Mouse (Mus musculus) intestine, embryonic 14.5 days (tissue): ENCODE results near the gene Gad1. TPM values are rescaled to one million over a fixed set of nuclear protein-coding genes. Genes with fewer than 3 reads are reported as not detected.
A peak's percentile ranks its signal among the peaks of the same experiment; 100 is the strongest.

ENCODE experiments used
- ATAC-seq: fragments of 200-750 bp; cut with Nextera tagmentation; replicated peaks from 2 replicates; pipeline ENCODE4 v1.8.0; 2017; ENCODE audit warnings: low read depth, moderate number of reproducible peaks, moderate TSS enrichment, moderate library complexity; ENCODE audit not compliant: low FRiP score, low TSS enrichment
- DNase-seq: peaks from one replicate; pipeline ENCODE4 v3.0.0-alpha.2; 2018; ENCODE audit warnings: low spot score
- H3K27ac ChIP-seq: fragments of 300-500 bp; sonication (generic); 2 replicates; pipeline ENCODE4 v1.5.1; 2014; ENCODE audit warnings: low read depth, mild to moderate bottlenecking, control low read depth
- H3K27me3 ChIP-seq: fragments of 300-500 bp; sonication (generic); replicated peaks from 2 replicates; pipeline ENCODE4 v1.6.1; 2014; ENCODE audit warnings: low read length, control low read depth; ENCODE audit not compliant: control insufficient read depth, insufficient read depth
- H3K36me3 ChIP-seq: fragments of 300-500 bp; sonication (generic); 2 replicates; pipeline ENCODE4 v1.6.1; 2014; ENCODE audit warnings: low read length, control low read depth; ENCODE audit not compliant: control insufficient read depth, insufficient read depth
- H3K4me1 ChIP-seq: fragments of 300-500 bp; sonication (generic); replicated peaks from 2 replicates; pipeline ENCODE4 v1.6.1; 2014; ENCODE audit warnings: low read length, control low read depth, mixed read lengths; ENCODE audit not compliant: control insufficient read depth, insufficient read depth
- H3K4me2 ChIP-seq: fragments of 300-500 bp; sonication (generic); 2 replicates; pipeline ENCODE4 v1.6.1; 2014; ENCODE audit warnings: low read length
- H3K4me3 ChIP-seq: fragments of 300-500 bp; sonication (generic); 2 replicates; pipeline ENCODE4 v1.5.1; 2014; ENCODE audit warnings: low read depth, low read length, control low read depth, mixed read lengths
- H3K9ac ChIP-seq: fragments of 300-500 bp; sonication (generic); 2 replicates; pipeline ENCODE4 v1.6.1; 2014; ENCODE audit warnings: mild to moderate bottlenecking, low read length
- H3K9me3 ChIP-seq: fragments of 300-500 bp; sonication (generic); 2 replicates; pipeline ENCODE4 v1.6.1; 2016; ENCODE audit warnings: low read length, control low read depth; ENCODE audit not compliant: control insufficient read depth
- WGBS: fragments of 180-500 bp; shearing (Covaris S2); extraction: QIAGEN DNeasy Blood & Tissue Kit; methylation state at CpG from one replicate; pipeline ENCODE4 v1.1.7; 2014; 5-methylcytosine and 5-hydroxymethylcytosine counted together
- polyA plus RNA-seq: library from polyadenylated mRNA; unstranded; fragments of >200 nt; fragmentation: Nextera tagmentation; extraction: Ambion mirVana; gene quantifications from 2 replicates; pipeline ENCODE4 v1.2.1, GENCODE M21; 2014

Gad1 gene
- polyA plus RNA-seq, 1 experiment from 2014 or later, result 0.16 TPM

- ATAC-seq (no peak), DNase-seq (no peak)
- Histone ChIP-seq H3K9ac (no peak overlapping the region), H3K27ac (no peak overlapping the region), H3K4me3 (peak overlapping the region; percentile 27; the same call in 1 of the 2 replicates), H3K27me3 (peaks cover 94% of the 10 kb centered on the region), H3K9me3 (no peaks in the 10 kb centered on the region), H3K4me1 (peaks cover 7% of the 10 kb centered on the region; the same call in 1 of the 2 replicates), H3K4me2 (peak overlapping the region; percentile 55), H3K36me3 (no peaks in the 10 kb centered on the region)
- under 1% methylated on average over 12 of the region's 12 CpGs for WGBS
These were observed 14.8 kb downstream of the Gad1 start for GRCm38 (mm10) chr2:70567682-70568077.

- H3K9me3 ChIP-seq, result no peaks in the 10 kb centered on the region
- peaks cover 92% of the 10 kb centered on the region for H3K27me3 ChIP-seq
- WGBS, result 1% methylated on average over 34 of the region's 34 CpGs
- peaks cover 7% of the 10 kb centered on the region; the same call in 1 of the 2 replicates for H3K4me1 ChIP-seq
- peak overlapping the region; percentile 55 for H3K4me2 ChIP-seq
- no peaks in the 10 kb centered on the region for H3K36me3 ChIP-seq
- H3K9ac ChIP-seq, result peak overlapping the region; percentile 10; the same call in 1 of the 2 replicates
- ATAC-seq (no peak), DNase-seq (peak; percentile 69)
- no peak overlapping the region for H3K27ac ChIP-seq
- H3K4me3 ChIP-seq, result peak overlapping the region; percentile 27
These were observed 15.5 kb downstream of the Gad1 start for GRCm38 (mm10) chr2:70568198-70568941.

GRCm38 (mm10) chr2:70571698-70572097 is 18.8 kb downstream of the Gad1 start:
- Histone ChIP-seq H3K27me3 (peaks cover 59% of the 10 kb centered on the region), H3K9me3 (no peaks in the 10 kb centered on the region), H3K4me1 (peaks cover 7% of the 10 kb centered on the region; the same call in 1 of the 2 replicates), H3K27ac (no peak overlapping the region), H3K4me2 (no peak overlapping the region), H3K4me3 (no peak overlapping the region), H3K36me3 (no peaks in the 10 kb centered on the region), H3K9ac (no peak overlapping the region)
- 47% methylated on average over 4 of the region's 4 CpGs for WGBS
- ATAC-seq (no peak), DNase-seq (no peak)

- WGBS, result 53% methylated on average over 9 of the region's 9 CpGs
- Histone ChIP-seq H3K4me2 (no peak overlapping the region), H3K4me1 (peaks cover 5% of the 10 kb centered on the region; the same call in 1 of the 2 replicates), H3K9me3 (no peaks in the 10 kb centered on the region), H3K27ac (no peak overlapping the region), H3K4me3 (no peak overlapping the region), H3K9ac (no peak overlapping the region), H3K36me3 (no peaks in the 10 kb centered on the region), H3K27me3 (peaks cover 53% of the 10 kb centered on the region)
- DNase-seq, result no peak
- ATAC-seq, result no peak
These were observed 19.4 kb downstream of the Gad1 start for GRCm38 (mm10) chr2:70572251-70572650.

GRCm38 (mm10) chr2:70573544-70574210 is 20.8 kb downstream of the Gad1 start:
- ATAC-seq, result no peak
- Histone ChIP-seq H3K9me3 (no peaks in the 10 kb centered on the region), H3K4me3 (no peak overlapping the region), H3K36me3 (no peaks in the 10 kb centered on the region), H3K9ac (no peak overlapping the region), H3K4me1 (no peaks in the 10 kb centered on the region; the same call in 1 of the 2 replicates), H3K4me2 (no peak overlapping the region), H3K27ac (no peak overlapping the region), H3K27me3 (peaks cover 39% of the 10 kb centered on the region)
- 73% methylated on average over 8 of the region's 8 CpGs for WGBS
- no peak for DNase-seq

GRCm38 (mm10) chr2:70588200-70588599 is 35.3 kb downstream of the Gad1 start:
- DNase-seq, result no peak
- no peak overlapping the region for H3K9ac ChIP-seq
- H3K9me3 ChIP-seq, result no peaks in the 10 kb centered on the region
- no peaks in the 10 kb centered on the region for H3K4me1 ChIP-seq
- H3K27ac ChIP-seq, result no peak overlapping the region
- no peaks in the 10 kb centered on the region for H3K36me3 ChIP-seq
- ATAC-seq, result no peak
- H3K27me3 ChIP-seq, result no peaks in the 10 kb centered on the region
- WGBS, result 89% methylated on average over 6 of the region's 6 CpGs
- no peak overlapping the region for H3K4me3 ChIP-seq
- no peak overlapping the region for H3K4me2 ChIP-seq

- ATAC-seq (no peak), DNase-seq (no peak)
- H3K9ac ChIP-seq, result no peak overlapping the region
- H3K4me1 ChIP-seq, result no peaks in the 10 kb centered on the region
- H3K4me3 ChIP-seq, result no peak overlapping the region
- H3K36me3 ChIP-seq, result no peaks in the 10 kb centered on the region
- no peaks in the 10 kb centered on the region for H3K27me3 ChIP-seq
- no peaks in the 10 kb centered on the region for H3K9me3 ChIP-seq
- H3K4me2 ChIP-seq, result no peak overlapping the region
- no peak overlapping the region for H3K27ac ChIP-seq
- 78% methylated on average over 6 of the region's 6 CpGs for WGBS
These were observed 39.6 kb downstream of the Gad1 start for GRCm38 (mm10) chr2:70592432-70592831.

GRCm38 (mm10) chr2:70593670-70594069 is 40.8 kb downstream of the Gad1 start:
- Histone ChIP-seq H3K27ac (no peak overlapping the region), H3K9ac (no peak overlapping the region), H3K27me3 (no peaks in the 10 kb centered on the region), H3K4me3 (no peak overlapping the region), H3K4me1 (no peaks in the 10 kb centered on the region), H3K4me2 (no peak overlapping the region), H3K36me3 (no peaks in the 10 kb centered on the region), H3K9me3 (no peaks in the 10 kb centered on the region)
- 80% methylated on average over 5 of the region's 5 CpGs for WGBS
- ATAC-seq (no peak), DNase-seq (no peak)
